Mouse (Mus musculus): Measurements from ENCODE around the gene Gm7029. TPM values are rescaled to one million over a fixed set of nuclear protein-coding genes. Genes with fewer than 3 reads are reported as not detected.

Gm7029 gene
- total and polyA plus RNA-seq, 3 experiments, result not detected

- TF ChIP-seq PAX5 (IDR thresholded peaks at IDR 0.05; ENCODE audit: low read length) (no peak), JUN (IDR thresholded peaks at IDR 0.05; ENCODE audit: insufficient read depth, low read depth, low read length) (no peak), UBTF (IDR thresholded peaks at IDR 0.05; ENCODE audit: low read depth, low read length) (no peak), RCOR1 (conservative IDR thresholded peaks at IDR 0.05; ENCODE audit: low read depth, low read length) (no peak), ZKSCAN1 (IDR thresholded peaks at IDR 0.05; ENCODE audit: borderline replicate concordance, low read depth, low read length) (no peak), MAZ (IDR thresholded peaks at IDR 0.05; ENCODE audit: low read depth, low read length) (no peak), ELF1 (IDR thresholded peaks at IDR 0.05; ENCODE audit: low read depth, low read length) (no peak), MAFK (IDR thresholded peaks at IDR 0.05; ENCODE audit: insufficient replicate concordance, low read length) (no peak), EP300 (IDR thresholded peaks at IDR 0.05; ENCODE audit: low read length) (no peak), POLR2A (IDR thresholded peaks at IDR 0.05; ENCODE audit: low read depth, low read length) (no peak), KAT2A (IDR thresholded peaks at IDR 0.05; ENCODE audit: insufficient replicate concordance, low read length) (no peak), ETS1 (conservative IDR thresholded peaks at IDR 0.05; ENCODE audit: low read depth, low read length) (no peak), ZNF384 (IDR thresholded peaks at IDR 0.05; ENCODE audit: low read depth, low read length) (no peak; the same call in 1 of the 2 replicates), IRF4 (IDR thresholded peaks at IDR 0.05; ENCODE audit: low read depth, low read length) (no peak), CHD1 (IDR thresholded peaks at IDR 0.05; ENCODE audit: low read depth, low read length) (no peak), USF2 (conservative IDR thresholded peaks at IDR 0.05; ENCODE audit: low read depth, low read length) (no peak), TCF12 (IDR thresholded peaks at IDR 0.05; ENCODE audit: low read depth, low read length) (0 out of 2 replicates have a peak, but pooled peaks have one; percentile 21), MAX (IDR thresholded peaks at IDR 0.05; ENCODE audit: low read length) (no peak), ZC3H11A (IDR thresholded peaks at IDR 0.05; ENCODE audit: low read depth, low read length) (0 out of 2 replicates have a peak, but pooled peaks have one; percentile 2)
These were observed 46.8 kb upstream of the Gm7029 start (continued) for GRCm38 (mm10) chr17:33826850-33827249.

- H3K9me3 ChIP-seq (replicated peaks; ENCODE audit: low read length), result no peaks in the 10 kb centered on the region
- H3K36me3 ChIP-seq (replicated peaks in 1 of 2; ENCODE audit: control insufficient read depth in 1 of 2, insufficient read depth in 1 of 2, low read length in 1 of 2), result peaks cover 31 to 69% of the 10 kb centered on the region in 2 experiments
- no peak for TF ChIP-seq MYC (IDR thresholded peaks at IDR 0.05; ENCODE audit: low read depth, low read length)
- no peak for TF ChIP-seq ETS1 (conservative IDR thresholded peaks at IDR 0.05; ENCODE audit: low read depth, low read length)
- no peak overlapping the region for H3K4me2 ChIP-seq (ENCODE audit: insufficient read depth, low read depth, poor library complexity, severe bottlenecking)
- peaks cover 24% of the 10 kb centered on the region for H3K79me2 ChIP-seq (replicated peaks; ENCODE audit: control insufficient read depth, extremely low read depth, insufficient read depth, poor library complexity, severe bottlenecking)
- H3K9ac ChIP-seq (ENCODE audit: insufficient read depth, low read depth), result no peak overlapping the region
- H3K4me1 ChIP-seq (ENCODE audit: control insufficient read depth in 1 of 2, insufficient read depth in 2 of 2), result peaks cover 2 to 20% of the 10 kb centered on the region in 2 experiments; a peak in 3 of 4 replicates
- no peak overlapping the region for H3K4me3 ChIP-seq (replicated peaks in 1 of 3; ENCODE audit: low read depth in 2 of 3, low read length in 2 of 3, poor library complexity in 1 of 3)
- no peaks in the 10 kb centered on the region for H3K27me3 ChIP-seq (replicated peaks)
- in situ Hi-C loops (cut with MboI; ENCODE audit: low pct_ligation_motif_present, low pct_unique_long_range_greater_than_20kb, low sequenced_read_pairs) (no loop called here), dilution Hi-C loops (cut with MboI; ENCODE audit: extremely low pct_ligation_motif_present, extremely low pct_unique_long_range_greater_than_20kb, low sequenced_read_pairs) (no loop called here)
- DNase-seq (ENCODE audit: extremely low read depth), result no peak
- no peak overlapping the region for H3K27ac ChIP-seq (ENCODE audit: insufficient read depth, low read depth)
These were observed 44.7 kb upstream of the Gm7029 start for GRCm38 (mm10) chr17:33828892-33829291.
